Mouse (Mus musculus) liver, postnatal 0 days (tissue): ENCODE measurements at regions not wholly inside any gene's neighbourhood (a gene's known extent, or its start where the extent isn't known, plus 50 kb on each side); places are given as distances from the start of the nearest gene placed in this dataset.
A peak's percentile ranks its signal among the peaks of the same experiment; 100 is the strongest.

Experiments
- ATAC-seq: fragments of 200-750 bp; cut with Nextera tagmentation; 2 replicates; pipeline ENCODE4 v1.8.0; 2017; ENCODE audit warnings: mild to moderate bottlenecking, moderate library complexity
- DNase-seq: peaks from one replicate; pipeline ENCODE4 v3.0.0-alpha.2; 2016
- H3K27ac ChIP-seq: fragments of 300-500 bp; sonication (generic); 2 replicates; pipeline ENCODE4 v1.5.1; 2014; ENCODE audit warnings: antibody characterized with exemption, moderate library complexity, mild to moderate bottlenecking, low read depth
- H3K27me3 ChIP-seq: fragments of 300-500 bp; sonication (generic); 2 replicates; pipeline ENCODE4 v1.6.1; 2014; ENCODE audit warnings: low read length, control low read depth, mixed read lengths; ENCODE audit not compliant: insufficient read depth
- H3K36me3 ChIP-seq: fragments of 300-500 bp; sonication (generic); replicated peaks from 2 replicates; pipeline ENCODE4 v1.6.1; 2014; ENCODE audit warnings: mild to moderate bottlenecking, control low read depth, low read length, moderate library complexity, mixed read lengths; ENCODE audit not compliant: insufficient read depth
- H3K4me1 ChIP-seq: fragments of 300-500 bp; sonication (generic); 2 replicates; pipeline ENCODE4 v1.6.1; 2014; ENCODE audit warnings: antibody characterized with exemption, mild to moderate bottlenecking, control low read depth; ENCODE audit not compliant: insufficient read depth
- H3K4me2 ChIP-seq: fragments of 300-500 bp; sonication (generic); 2 replicates; pipeline ENCODE4 v1.6.1; 2014; ENCODE audit warnings: low read depth, mild to moderate bottlenecking, low read length, moderate library complexity, mixed read lengths
- H3K4me3 ChIP-seq: fragments of 300-500 bp; sonication (generic); 2 replicates; pipeline ENCODE4 v1.5.1; 2014; ENCODE audit warnings: low read depth, low read length
- H3K9ac ChIP-seq: fragments of 300-500 bp; sonication (generic); replicated peaks from 2 replicates; pipeline ENCODE4 v1.6.1; 2014; ENCODE audit warnings: mild to moderate bottlenecking, moderate library complexity
- H3K9me3 ChIP-seq: fragments of 300-500 bp; sonication (generic); 2 replicates; pipeline ENCODE4 v1.6.1; 2016; ENCODE audit warnings: mild to moderate bottlenecking, control low read depth, low read length, mixed read lengths
- CTCF ChIP-seq: sonication (generic); IDR thresholded peaks from 2 replicates; pipeline ENCODE4 v1.5.1; 2016; ENCODE audit warnings: antibody characterized with exemption, low read depth
- EP300 ChIP-seq: IDR thresholded peaks from 2 replicates; pipeline ENCODE4 v1.6.1; 2016; ENCODE audit warnings: antibody characterized with exemption, low read depth, mild to moderate bottlenecking
- WGBS: fragments of 180-500 bp; shearing (Covaris S2); extraction: QIAGEN DNeasy Blood & Tissue Kit; methylation state at CpG from one replicate; pipeline ENCODE4 v1.1.7; 2014; ENCODE audit not compliant: insufficient replicate concordance; 5-methylcytosine and 5-hydroxymethylcytosine counted together

GRCm38 (mm10) chr15:17088644-17089228 is 360.2 kb downstream of the Cdh9 start:
- H3K9me3 ChIP-seq, result no peaks in the 10 kb centered on the region
- no peak for TF ChIP-seq CTCF
- TF ChIP-seq EP300, result no peak
- no peaks in the 10 kb centered on the region for H3K4me1 ChIP-seq
- DNase-seq (no peak), ATAC-seq (no peak)
- no peak overlapping the region for H3K4me3 ChIP-seq
- H3K4me2 ChIP-seq, result no peak overlapping the region
- H3K27me3 ChIP-seq, result no peaks in the 10 kb centered on the region
- 82% methylated on average over 5 of the region's 5 CpGs for WGBS
- no peaks in the 10 kb centered on the region for H3K36me3 ChIP-seq
- no peak overlapping the region for H3K9ac ChIP-seq
- H3K27ac ChIP-seq, result no peak overlapping the region

- no peaks in the 10 kb centered on the region for H3K9me3 ChIP-seq
- no peak overlapping the region for H3K9ac ChIP-seq
- no peak overlapping the region for H3K27ac ChIP-seq
- 5% methylated on average over 4 of the region's 4 CpGs for WGBS
- no peak overlapping the region for H3K4me3 ChIP-seq
- no peak overlapping the region for H3K4me2 ChIP-seq
- H3K4me1 ChIP-seq, result no peaks in the 10 kb centered on the region
- H3K27me3 ChIP-seq, result no peaks in the 10 kb centered on the region
- H3K36me3 ChIP-seq, result no peaks in the 10 kb centered on the region
- TF ChIP-seq EP300 (no peak), CTCF (peak; percentile 49)
- DNase-seq, result peak; percentile 22
- ATAC-seq, result no peak
These were observed 370.4 kb downstream of the Cdh9 start for GRCm38 (mm10) chr15:17098927-17099326.

- 59% methylated on average over 3 of the region's 3 CpGs for WGBS
- no peak for ATAC-seq
- no peak overlapping the region for H3K27ac ChIP-seq
- no peaks in the 10 kb centered on the region for H3K27me3 ChIP-seq
- no peak for TF ChIP-seq CTCF
- TF ChIP-seq EP300, result no peak
- no peak overlapping the region for H3K4me3 ChIP-seq
- no peaks in the 10 kb centered on the region for H3K9me3 ChIP-seq
- no peak for DNase-seq
- no peaks in the 10 kb centered on the region for H3K4me1 ChIP-seq
- no peak overlapping the region for H3K9ac ChIP-seq
- H3K4me2 ChIP-seq, result no peak overlapping the region
- no peaks in the 10 kb centered on the region for H3K36me3 ChIP-seq
These were observed 372.6 kb downstream of the Cdh9 start for GRCm38 (mm10) chr15:17101182-17101581.

- H3K27me3 ChIP-seq, result no peaks in the 10 kb centered on the region
- no peaks in the 10 kb centered on the region for H3K36me3 ChIP-seq
- H3K4me2 ChIP-seq, result no peak overlapping the region
- no peak for TF ChIP-seq EP300
- DNase-seq, result no peak
- H3K27ac ChIP-seq, result no peak overlapping the region
- H3K9me3 ChIP-seq, result no peaks in the 10 kb centered on the region
- no peak for ATAC-seq
- H3K4me1 ChIP-seq, result no peaks in the 10 kb centered on the region
- 19% methylated on average over 1 of the region's 1 CpGs for WGBS
- H3K9ac ChIP-seq, result no peak overlapping the region
- H3K4me3 ChIP-seq, result no peak overlapping the region
These were observed 407.2 kb downstream of the Cdh9 start for GRCm38 (mm10) chr15:17135721-17136120.

- 66% methylated on average over 2 of the region's 2 CpGs for WGBS
- no peak for TF ChIP-seq CTCF
- TF ChIP-seq EP300, result no peak
- no peaks in the 10 kb centered on the region for H3K9me3 ChIP-seq
These were observed 451.6 kb downstream of the Cdh9 start for GRCm38 (mm10) chr15:17180164-17180563.

GRCm38 (mm10) chr15:17181358-17182022 is 452.9 kb downstream of the Cdh9 start:
- TF ChIP-seq CTCF, result no peak
- no peak for TF ChIP-seq EP300
- Histone ChIP-seq H3K4me2 (no peak overlapping the region), H3K4me1 (no peaks in the 10 kb centered on the region), H3K27ac (no peak overlapping the region), H3K9ac (no peak overlapping the region), H3K27me3 (no peaks in the 10 kb centered on the region), H3K9me3 (no peaks in the 10 kb centered on the region), H3K36me3 (no peaks in the 10 kb centered on the region), H3K4me3 (no peak overlapping the region)
- DNase-seq, result no peak
- no peak for ATAC-seq
- 45% methylated on average over 2 of the region's 2 CpGs for WGBS

More at GRCm38 (mm10) chr15:17180164-17180563, 451.6 kb downstream of the Cdh9 start:
- Histone ChIP-seq H3K4me3 (no peak overlapping the region), H3K27me3 (no peaks in the 10 kb centered on the region), H3K27ac (no peak overlapping the region), H3K4me2 (no peak overlapping the region), H3K36me3 (no peaks in the 10 kb centered on the region), H3K9ac (no peak overlapping the region), H3K4me1 (no peaks in the 10 kb centered on the region)
- no peak for DNase-seq
- ATAC-seq, result no peak

- Histone ChIP-seq H3K4me2 (no peak overlapping the region), H3K27ac (no peak overlapping the region), H3K27me3 (no peaks in the 10 kb centered on the region), H3K9ac (no peak overlapping the region), H3K4me3 (no peak overlapping the region), H3K9me3 (no peaks in the 10 kb centered on the region), H3K36me3 (no peaks in the 10 kb centered on the region), H3K4me1 (no peaks in the 10 kb centered on the region)
- no peak for TF ChIP-seq EP300
- TF ChIP-seq CTCF, result peak; percentile 47
- no peak for ATAC-seq
- DNase-seq, result peak; percentile 20
- WGBS, result 50% methylated on average over 5 of the region's 5 CpGs
These were observed 466.9 kb downstream of the Cdh9 start for GRCm38 (mm10) chr15:17195439-17195838.
